Mouse (Mus musculus) kidney, adult 8-10 months (tissue): ENCODE measurements at regions not wholly inside any gene's neighbourhood (a gene's known extent, or its start where the extent isn't known, plus 50 kb on each side); places are given as distances from the start of the nearest gene placed in this dataset.
"Not testable (repeated sequence)": the region's sequence is repeated elsewhere in the genome, so short reads cannot be mapped to it uniquely, and the experiment has no call there.

Experiments
- DNase-seq, 2 experiments: peaks; one replicate each; pipeline ENCODE4 v3.0.0; 2022

- no peak for DNase-seq
Measured at GRCm38 (mm10) chr9:104496220-104496619, 50.9 kb upstream of the Cpne4 start.

DNA sequence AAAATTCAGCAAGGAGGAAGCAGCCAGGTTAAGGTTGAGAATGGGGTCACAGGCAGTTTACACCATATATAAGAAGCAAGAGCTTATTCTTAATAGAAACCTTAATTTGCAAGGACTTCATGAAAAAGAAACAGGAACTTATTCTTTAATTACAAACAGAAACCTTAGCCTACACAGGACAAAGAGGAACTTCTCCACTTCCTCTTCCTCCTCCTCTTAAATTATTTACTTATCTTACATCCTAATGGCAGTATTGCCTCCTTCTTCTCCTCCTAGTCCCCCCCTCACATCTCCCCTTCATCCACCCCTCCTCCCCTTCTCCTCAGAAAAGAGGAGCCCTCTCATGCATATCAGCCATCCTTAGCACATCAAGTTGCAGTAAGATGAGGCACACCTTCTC lies 56.4 kb upstream of the Cpne4 start:
- DNase-seq, result no peak

DNA sequence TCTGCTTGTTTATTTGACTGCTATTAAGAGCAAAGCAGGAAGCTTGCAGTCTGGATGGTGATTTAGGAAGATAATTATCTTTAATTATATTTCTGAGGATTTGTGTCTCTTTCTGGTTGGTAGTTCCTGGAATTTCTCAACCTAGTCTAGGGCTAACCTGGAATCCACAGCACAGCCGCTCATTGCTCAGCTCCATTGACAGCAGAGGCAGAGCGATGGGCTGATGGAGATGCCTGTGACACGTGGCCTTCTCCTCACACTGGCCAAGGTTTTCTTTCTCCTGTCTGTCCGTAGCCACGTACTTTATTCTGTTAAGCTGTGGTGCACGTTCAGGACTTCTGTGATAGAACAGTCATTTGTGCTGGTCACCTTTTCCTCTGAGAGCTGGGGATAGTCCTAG lies 57.7 kb upstream of the Cpne4 start:
- no peak for DNase-seq

DNA sequence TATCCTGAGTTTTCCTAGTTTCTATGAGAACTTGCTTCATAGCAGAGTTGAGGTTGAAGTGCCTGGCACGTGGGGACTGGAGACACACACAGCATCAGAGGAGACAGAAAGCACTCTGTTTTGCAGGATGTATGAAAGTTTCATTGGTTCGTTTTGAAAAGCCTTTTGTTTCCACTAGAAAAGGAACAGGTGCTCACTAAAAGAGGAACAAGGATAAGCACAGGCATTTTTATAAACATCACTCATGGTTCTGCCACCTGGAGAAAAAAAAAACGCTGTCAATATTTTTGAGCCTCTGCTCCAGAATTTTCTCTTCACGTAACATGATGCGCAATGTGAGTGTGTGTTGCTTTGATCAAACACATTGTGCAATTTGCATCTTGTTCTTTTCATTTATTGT lies 64.6 kb upstream of the Cpne4 start:
- DNase-seq, result no peak

DNA sequence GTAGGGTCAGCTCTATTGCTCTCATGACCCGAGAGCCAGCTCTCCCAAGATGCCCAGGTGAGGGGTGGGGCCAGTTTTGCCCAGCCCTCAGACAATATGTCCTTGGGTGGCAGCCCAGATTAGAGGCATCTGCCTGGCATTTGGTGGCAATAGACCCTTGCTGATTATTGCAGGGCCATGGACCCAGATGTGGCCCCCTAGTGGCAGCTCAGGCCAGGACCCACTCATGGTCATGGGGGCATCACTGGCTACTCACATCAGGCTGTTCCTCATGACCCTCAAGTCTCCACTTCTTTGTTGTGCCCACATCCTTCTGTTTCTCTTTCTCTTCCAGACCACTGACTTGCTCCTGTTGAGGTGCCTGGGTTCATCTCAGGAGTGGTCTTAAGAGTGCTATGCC lies 66.4 kb upstream of the Cpne4 start:
- no peak for DNase-seq

GRCm38 (mm10) chr9:104474831-104475230 lies 72.3 kb upstream of the Cpne4 start:
- peak; percentile 40 to 73 for DNase-seq

DNA sequence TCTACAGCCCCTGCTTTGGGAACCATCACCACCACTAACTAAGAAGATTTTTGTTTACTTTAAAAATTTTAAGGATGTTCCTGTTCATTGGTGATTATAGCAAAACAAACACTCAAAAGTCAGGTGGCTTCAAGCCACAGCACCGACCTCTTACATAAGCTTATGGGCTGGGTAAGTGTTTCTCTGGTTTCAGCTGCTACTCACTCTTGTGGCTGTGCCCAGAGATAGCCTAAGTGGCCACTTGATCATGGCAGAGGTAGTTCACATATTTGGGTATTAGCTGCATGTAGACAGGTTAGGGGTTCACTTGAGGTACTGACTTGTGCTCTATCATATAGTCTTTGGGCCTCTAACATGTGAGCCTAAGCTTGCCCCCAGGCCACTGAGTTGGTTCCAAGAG lies 79.8 kb upstream of the Cpne4 start:
- no peak for DNase-seq

- DNase-seq, result no peak
Measured at GRCm38 (mm10) chr9:104463701-104464100, 83.4 kb upstream of the Cpne4 start.

GRCm38 (mm10) chr9:104460133-104460532 lies 87.0 kb upstream of the Cpne4 start:
- no peak for DNase-seq

DNA sequence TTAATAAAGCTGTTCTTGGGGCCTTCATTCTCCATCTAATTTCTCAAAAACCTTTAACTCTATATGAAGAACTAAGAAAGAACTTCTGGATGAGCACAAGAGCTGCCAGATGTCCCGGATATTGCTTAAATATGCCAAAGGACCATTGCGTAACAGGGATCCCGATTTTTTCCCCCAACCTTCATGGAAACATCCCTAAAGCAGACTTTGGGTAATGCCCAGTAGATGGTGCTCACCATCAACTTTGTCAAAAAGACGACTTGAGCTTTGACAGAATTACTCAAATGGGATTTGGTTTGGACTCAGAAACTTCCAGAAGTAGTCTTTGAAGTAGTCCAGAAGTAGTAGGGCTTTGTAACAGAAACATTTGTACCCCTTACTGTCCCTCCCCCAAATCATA lies 89.5 kb upstream of the Cpne4 start:
- DNase-seq, result peak in 1 of 2 experiments; percentile 24

GRCm38 (mm10) chr9:104448577-104449165 lies 98.4 kb upstream of the Cpne4 start:
- no peak for DNase-seq

DNA sequence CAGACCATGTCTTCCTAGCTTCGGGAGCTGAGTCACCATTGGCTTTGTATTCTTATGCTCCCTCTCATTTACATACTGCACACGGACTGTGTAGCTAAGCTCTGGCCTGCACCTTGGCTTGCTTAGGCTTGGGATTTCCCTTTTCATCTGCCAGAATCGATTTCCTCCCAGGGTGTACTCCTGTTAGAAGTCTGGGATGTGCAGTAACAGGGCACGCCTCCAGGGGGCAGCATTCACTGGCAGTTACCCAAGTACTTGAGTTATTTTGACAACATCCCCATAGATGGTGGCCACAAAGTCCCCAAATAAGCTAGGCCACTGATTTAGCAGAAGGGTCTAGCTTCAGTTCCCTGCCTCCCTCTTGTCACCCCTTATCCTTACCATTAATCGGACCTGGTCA lies 102.2 kb upstream of the Cpne4 start:
- DNase-seq, result peak in 1 of 2 experiments; percentile 44

- DNase-seq, result no peak
Measured at GRCm38 (mm10) chr9:104443236-104443635, 103.8 kb upstream of the Cpne4 start.

- DNase-seq, result no peak
Measured at GRCm38 (mm10) chr9:104413021-104413420, 75.5 kb upstream of the Acpp start.

DNA sequence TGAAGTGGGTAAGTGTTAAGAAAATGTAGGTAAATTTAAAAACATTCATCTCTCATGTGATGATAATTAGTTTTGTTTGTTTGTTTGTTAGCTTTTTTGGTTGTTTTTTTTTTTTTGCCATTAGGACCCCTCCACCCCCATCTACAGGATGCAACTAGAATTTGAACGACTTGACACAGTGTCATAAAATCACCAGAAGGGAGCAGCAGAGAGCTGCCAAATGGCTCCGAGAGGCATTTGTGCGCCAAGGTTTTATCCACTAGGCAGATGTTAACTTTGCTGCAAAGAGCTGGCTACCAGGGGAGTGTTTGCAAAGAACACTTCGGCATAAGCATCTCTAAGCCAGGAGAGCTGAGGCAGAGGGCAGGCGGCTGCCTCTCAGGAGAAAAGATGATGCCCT lies 72.7 kb upstream of the Acpp start:
- peak; percentile 14 to 19 for DNase-seq

- no peak for DNase-seq
Measured at GRCm38 (mm10) chr9:104409381-104409780, 71.8 kb upstream of the Acpp start.

DNA sequence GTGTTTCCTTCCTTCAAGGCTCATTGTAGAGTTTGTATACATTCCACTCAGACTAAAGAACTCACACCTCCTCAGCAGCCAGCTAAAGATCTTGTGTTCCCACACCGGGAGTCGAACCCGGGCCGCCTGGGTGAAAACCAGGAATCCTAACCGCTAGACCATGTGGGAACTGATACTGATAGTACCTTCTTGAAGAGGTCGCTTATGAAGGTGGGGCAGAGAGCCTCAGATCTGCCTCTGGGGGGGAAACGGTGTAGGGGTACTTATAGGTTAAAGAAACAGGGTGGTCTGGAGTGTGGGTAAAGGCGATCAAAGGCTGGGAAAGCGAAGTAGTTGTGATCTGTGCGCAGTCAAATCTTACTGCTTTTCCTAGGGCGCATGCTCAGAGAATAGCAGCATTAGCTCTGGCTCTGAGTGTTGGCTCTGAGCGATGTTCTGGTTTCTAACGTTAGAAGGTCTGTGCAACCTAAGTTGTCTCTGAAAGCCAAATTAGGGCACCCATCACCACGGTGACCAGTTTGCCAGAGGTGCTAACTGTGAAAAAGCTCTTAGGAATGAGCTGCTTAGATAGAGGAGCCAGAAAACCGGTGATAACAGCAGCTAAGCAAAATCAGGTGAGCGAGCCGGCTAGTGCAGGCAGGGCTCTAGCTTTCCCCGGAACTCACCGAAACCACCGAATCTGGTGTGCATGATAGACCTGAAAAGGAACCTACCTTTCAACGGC lies 71.2 kb upstream of the Acpp start:
- peak; percentile 11 to 12 for DNase-seq

GRCm38 (mm10) chr9:104407559-104408376 lies 70.2 kb upstream of the Acpp start:
- DNase-seq, result peak; percentile 59 to 61

DNA sequence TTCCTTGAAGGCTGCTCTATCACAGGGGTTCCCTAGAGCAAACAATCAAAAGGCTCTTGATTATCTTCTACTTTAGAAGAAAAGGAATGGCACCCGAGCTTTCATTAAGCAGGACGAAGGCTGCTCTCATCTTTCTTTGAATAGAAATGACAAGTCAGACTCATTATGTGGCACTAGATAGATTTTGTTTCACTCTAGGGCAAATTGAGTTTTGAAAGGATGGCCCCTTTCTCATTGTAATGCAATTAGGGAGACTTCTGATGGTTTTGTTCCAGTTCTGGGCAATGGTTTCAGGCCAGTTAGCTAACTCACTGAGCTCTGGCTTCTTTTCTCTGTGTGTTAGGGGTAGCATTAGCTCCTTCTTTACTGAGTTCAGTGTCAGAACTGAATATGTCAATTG lies 69.5 kb upstream of the Acpp start:
- no peak for DNase-seq

GRCm38 (mm10) chr9:104406491-104406890 lies 68.9 kb upstream of the Acpp start:
- no peak for DNase-seq

GRCm38 (mm10) chr9:104403863-104404262 lies 66.3 kb upstream of the Acpp start:
- no peak for DNase-seq

GRCm38 (mm10) chr9:104401673-104402072 lies 64.1 kb upstream of the Acpp start:
- no peak for DNase-seq

DNA sequence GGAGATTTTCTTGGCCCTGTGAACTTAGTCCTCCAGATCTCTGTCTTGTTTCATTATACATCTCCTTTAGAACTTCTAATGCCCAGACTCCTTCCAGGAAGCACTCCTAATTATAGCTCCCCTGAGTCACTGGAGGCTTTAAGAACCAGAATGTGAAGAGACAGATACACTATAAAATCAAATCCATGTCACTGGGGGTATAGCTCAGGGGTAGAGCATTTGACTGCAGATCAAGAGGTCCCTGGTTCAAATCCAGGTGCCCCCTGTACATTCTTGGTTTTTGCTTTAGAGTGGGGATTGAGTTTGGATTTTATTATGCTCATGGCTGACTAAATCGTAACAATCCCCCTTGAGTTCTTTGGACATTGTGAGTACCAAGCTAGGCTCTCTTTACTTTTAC lies 62.4 kb upstream of the Acpp start:
- DNase-seq, result no peak

DNA sequence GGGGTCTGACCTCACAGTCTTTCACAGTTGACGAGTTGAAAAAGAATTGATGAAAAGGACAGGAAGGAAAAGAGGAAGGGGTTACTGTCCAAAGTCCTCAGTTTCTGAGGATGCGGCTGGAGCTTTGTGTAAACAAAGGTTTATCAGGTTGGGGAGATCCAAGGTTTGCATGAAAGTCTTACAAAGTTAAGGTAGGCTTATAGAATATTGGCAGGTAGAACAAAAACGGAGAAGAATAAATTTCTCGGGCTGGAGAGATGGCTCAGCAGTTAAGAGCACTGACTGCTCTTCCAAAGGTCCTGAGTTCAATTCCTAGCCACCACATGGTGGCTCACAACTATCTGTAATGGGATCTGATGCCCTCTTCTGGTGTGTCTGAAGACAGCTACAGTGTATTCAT lies 60.9 kb upstream of the Acpp start:
- DNase-seq, result not testable (repeated sequence)
